Mouse (Mus musculus) left cerebral cortex, adult 8-10 months (tissue): ENCODE results near the gene Meig1. TPM values are rescaled to one million over a fixed set of nuclear protein-coding genes. Genes with fewer than 3 reads are reported as not detected.
"Not testable (repeated sequence)": the region's sequence is repeated elsewhere in the genome, so short reads cannot be mapped to it uniquely, and the experiment has no call there.

Source experiments
- DNase-seq, 2 experiments: peaks; one replicate each; pipeline ENCODE4 v3.0.0; 2022; ENCODE audit warnings: low spot score in 2 of 2
- total RNA-seq, 4 experiments: library from RNA; stranded (reverse); gene quantifications; 2 replicates each; pipeline ENCODE4 v1.2.4; 2022

The Meig1 gene
- 1 to 10 TPM; 1.1 to 4.1 (median 1.9) TPM for total RNA-seq

DNA sequence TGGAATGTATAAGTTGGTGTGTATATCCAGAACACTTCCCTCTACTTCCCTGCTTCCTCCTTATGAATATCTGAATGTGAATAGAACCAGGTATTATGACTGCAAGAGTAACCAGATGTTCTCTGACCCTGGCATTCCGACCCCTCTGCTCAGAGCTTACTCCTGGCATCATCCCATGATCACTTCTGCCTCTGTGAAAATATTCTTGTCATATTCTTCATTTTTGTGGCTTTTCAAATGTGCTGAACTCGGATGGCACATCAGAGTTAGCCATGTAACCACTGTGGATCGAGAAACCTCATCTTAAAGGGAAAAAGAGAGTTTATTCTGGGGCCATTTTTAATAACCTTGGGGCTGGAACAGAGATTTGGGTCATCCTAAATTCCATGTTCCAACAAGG lies at the start of gene Meig1:
Meig1 (minus strand) TSS at position 101 of the 400 bp plus-strand sequence.
- no peak for DNase-seq

DNA sequence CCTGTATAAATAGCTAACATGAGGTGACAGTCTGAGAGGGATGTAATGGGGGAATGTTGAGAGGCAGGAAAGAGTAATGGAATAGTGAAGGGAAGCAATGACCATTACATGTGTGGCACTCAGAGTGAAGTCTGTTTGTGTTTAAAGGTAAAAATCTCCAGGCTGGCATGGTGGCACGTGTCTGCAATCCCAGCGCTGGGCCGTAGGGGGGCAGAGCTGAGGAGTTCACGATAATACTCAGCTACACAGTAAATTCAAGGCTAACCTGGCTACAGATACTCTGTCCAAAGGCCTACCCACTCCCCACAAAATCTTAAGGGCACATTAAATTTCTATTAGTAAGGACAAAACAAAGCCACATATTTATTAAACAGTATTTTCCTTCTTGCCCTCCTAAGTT lies 34.1 kb upstream of the Meig1 start:
- DNase-seq = no peak

DNA sequence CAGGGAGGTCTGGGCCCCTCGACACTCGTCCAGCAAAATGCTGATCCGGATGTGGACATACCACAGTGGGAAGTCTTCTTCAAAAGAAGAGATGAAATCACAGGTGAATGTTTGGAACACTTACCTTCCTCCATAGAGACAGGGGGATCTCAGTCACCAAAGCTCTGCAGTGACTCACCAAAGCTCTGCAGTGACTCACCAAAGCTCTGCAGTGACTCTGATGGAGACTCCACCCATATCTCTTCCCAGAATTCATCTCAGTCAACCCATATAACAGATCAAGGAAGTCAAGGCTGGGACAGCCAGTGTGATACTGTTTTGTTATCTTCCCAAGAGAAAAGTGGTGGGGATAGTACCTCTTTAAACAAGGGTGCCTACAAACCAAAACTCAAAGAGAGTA lies 30.6 kb upstream of the Meig1 start:
- DNase-seq = no peak

- DNase-seq = peak in 1 of 2 experiments; percentile 55
Observed at GRCm38 (mm10) chr2:3449431-3449830, 27.0 kb upstream of the Meig1 start.

GRCm38 (mm10) chr2:3445984-3446383 lies 23.5 kb upstream of the Meig1 start:
- DNase-seq = no peak

DNA sequence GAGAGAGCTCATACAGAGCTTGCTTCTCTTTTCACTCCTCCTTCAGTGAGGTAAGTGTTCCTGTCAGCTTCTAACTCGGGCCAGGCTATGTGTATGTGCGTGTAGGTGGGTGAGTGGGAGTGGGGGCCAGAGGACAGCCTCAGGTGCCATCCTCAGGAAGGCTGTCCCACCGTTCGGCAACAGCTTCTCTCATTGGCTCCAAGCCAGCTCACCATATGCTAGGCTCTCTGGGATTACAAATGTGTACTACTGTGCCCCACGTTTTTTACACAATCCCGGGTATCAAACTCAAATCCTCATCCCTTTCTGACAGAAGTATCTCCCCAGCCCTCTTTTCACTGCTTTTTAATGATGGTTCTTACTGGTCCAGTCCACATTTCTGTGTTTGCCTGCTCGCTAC lies 21.8 kb upstream of the Meig1 start:
- DNase-seq = no peak

- no peak for DNase-seq
Observed at GRCm38 (mm10) chr2:3437956-3438355, 15.5 kb upstream of the Meig1 start.

DNA sequence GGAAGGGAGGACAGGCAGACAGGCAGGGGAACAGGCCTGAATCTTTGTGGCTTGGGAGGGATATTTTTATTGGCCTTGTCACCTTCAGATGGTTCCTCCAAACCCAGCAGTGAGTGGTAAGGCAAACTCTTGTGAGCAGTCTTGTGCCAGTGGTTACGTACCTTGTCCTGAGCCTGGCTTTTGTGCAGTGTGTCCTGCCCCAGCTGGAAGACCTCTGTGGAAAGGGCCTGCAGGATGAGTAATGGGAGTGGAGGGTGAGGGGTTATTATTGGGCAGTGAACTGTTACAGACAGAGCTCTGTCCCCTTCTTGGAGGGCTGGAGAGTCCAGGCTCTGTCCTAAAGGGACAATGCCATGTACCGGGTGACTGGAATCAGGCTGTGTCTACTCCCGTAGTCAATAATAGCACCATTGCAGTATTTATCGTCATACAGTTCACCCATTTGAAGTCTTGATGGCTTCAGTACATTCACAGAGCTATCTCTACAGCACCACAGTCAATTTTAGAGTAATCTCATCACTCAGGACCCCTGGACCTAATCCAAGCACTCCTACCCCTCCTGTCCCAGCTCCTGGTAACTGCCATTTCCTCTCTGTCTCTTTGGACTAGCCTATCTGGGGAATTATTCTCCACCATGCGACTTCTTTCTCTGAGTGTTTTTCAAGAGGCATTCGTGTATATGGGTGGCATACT lies 13.1 kb upstream of the Meig1 start:
- DNase-seq = no peak

GRCm38 (mm10) chr2:3430956-3431355 lies 8.5 kb upstream of the Meig1 start:
- DNase-seq = no peak

DNA sequence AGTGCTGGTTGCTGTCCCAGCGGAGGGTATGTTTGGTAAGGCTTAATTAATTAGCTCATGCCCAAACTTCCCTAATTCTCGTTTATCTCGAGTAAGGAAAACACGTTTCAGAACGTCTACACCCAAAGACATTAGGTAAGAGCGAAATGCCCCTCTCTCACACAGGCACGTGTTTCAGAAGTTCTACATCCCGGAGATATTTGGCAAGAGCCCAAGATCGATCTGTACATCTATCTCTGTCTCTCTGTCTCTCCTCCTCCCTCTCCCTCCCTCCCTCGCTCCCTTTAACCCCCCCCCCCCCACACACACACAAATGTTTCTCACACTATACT lies 2.1 kb upstream of the Meig1 start:
- DNase-seq = no peak

DNA sequence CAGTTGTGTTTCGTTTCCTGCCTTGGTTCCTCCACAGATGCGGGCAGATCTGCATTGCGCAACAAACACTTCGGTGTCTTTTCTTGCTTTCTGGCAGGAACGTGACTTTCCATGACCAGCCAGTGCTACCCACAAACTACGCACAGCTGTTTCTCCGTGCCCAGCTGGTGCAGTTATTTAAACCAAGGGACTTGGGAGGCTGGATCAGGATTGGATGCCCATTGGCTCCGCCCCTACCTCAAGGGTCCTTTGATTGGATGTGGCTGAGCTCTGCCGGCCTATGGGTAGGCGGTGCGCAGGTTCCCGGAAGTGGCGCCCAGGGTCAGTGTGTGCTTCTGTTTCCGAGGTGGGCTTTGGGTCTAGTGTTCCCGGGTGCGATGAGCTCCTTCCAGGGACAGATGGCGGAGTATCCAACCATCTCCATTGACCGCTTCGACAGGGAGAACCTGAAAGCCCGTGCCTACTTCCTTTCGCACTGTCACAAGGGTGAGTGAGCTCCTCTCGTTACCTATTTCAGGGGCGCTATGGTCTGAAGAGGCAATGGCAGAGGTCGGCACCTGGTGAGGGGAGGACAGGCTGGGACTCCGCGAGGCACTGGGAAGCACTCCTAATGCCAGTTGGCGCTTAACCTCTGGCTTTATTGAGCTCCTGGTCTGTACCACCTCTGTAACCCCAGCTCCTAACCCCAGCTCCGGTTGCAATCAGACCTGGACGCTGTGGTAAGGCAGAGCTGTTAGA lies 1.6 kb upstream of the Meig1 start, which contains the start of gene Dclre1c:
Dclre1c (plus strand) TSS at position 291 of the 738 bp plus-strand sequence.
- peak; percentile 70 to 94 for DNase-seq

GRCm38 (mm10) chr2:3420157-3420556 lies 2.3 kb downstream of the Meig1 start:
- DNase-seq = no peak

GRCm38 (mm10) chr2:3418883-3419431 lies 3.5 kb downstream of the Meig1 start:
- DNase-seq = peak; percentile 85 to 93

GRCm38 (mm10) chr2:3415676-3416075 lies 6.8 kb downstream of the Meig1 start:
- DNase-seq = no peak

- DNase-seq = peak in 1 of 2 experiments; percentile 41
Observed at GRCm38 (mm10) chr2:3414241-3414640, 8.2 kb downstream of the Meig1 start.

- DNase-seq = no peak
Observed at GRCm38 (mm10) chr2:3407756-3408155, 14.7 kb downstream of the Meig1 start.

DNA sequence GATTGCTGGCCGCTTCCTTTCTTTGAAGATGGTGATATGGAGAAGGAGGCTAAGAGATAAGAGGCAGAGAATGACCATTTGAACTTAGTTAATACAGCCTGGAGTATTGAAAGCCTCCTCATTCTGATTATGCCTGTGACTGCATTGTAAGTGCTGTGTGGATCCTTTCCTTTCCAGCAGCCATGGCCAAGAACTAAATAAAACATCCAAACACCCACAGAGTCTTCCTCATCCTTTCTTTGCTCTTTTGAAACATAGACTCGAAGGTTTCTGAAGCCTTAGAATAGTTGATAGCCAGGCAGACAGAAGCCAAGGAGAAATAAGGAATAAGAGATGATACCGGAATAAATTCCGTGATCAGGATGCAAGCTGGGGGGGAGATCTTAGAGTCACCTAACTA lies 16.5 kb downstream of the Meig1 start:
- DNase-seq = no peak

DNA sequence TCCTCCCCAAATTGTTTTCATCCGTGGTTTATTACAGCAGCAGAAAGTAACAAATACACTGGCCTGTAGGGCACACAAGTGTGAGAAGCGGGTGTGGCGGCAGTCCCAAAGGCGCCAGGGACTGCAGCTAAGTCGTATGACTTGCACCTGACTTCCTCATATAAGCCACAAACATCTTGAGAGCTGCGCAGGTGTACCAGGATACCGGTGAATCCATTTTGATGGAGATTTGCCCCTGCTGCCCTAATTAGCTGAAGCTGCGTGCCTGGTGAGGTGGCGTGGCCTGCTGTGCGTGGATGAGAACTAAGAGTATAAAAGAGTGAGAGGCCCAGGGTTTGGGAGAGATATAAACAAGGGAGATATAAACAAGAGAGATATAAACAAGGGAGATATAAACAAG lies 25.3 kb downstream of the Meig1 start, which contains the start of gene Olah:
Olah (minus strand) TSS at position 101 of the 400 bp plus-strand sequence.
- DNase-seq = not testable (repeated sequence)

DNA sequence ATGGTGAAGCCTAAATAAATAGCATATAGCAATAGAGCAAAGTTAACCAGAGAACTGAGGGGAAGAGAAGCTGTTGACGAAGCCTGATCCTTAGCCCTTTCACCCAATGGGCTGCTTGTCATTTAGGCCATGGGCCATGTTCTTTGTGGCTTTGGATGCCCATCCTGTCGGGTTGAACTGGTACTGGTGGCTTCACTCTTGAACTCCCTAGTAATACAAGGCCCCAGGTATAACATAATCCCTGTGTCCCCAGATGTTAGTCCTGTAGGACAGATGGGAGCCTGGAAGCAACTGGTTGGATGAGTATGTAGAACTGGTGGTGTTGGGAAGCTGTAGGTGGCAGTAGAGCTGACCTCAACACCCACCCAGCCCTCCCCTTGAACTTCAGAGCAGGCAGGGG lies 30.5 kb downstream of the Meig1 start:
- no peak for DNase-seq

- DNase-seq = no peak
Observed at GRCm38 (mm10) chr2:3387105-3387860, 35.2 kb downstream of the Meig1 start.

DNA sequence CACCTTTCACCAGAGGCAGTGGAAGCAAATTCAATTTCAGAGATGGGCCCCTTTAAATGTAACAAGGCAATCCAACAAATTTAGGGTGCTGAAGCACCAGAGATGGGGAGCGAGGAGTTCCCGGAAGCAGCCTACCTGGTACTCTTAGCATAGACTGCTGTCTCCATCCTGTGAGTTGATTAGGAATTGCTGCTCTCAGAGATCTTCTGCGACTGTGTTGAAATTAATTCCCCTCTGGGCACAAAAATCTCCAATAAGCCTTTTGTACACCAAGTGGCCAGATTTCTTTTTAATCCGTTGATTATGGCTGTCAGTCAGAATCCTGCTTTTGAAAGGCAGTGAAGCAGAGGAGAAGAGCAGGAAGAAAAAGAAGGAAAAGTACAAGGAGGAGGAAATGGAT lies 57.3 kb downstream of the Meig1 start:
- DNase-seq = no peak

- no peak for DNase-seq
Observed at GRCm38 (mm10) chr2:3361067-3361466, 61.4 kb downstream of the Meig1 start.
